8 mouse cellular contexts compared by ENCODE assay signal in genomic region chr4:140285726-140286316, GRCm38 (mm10). TPM values are rescaled to one million over a fixed set of nuclear protein-coding genes. Genes with fewer than 3 reads are reported as not detected.
DNase-seq lines count a peak whose midpoint lies in the region; ATAC-seq and TF ChIP-seq lines count a peak whose summit lies in the region.
"Had no signal": no experiment of that assay in that cellular context is flagged by ENCODE, and none has a peak within 500 bp of the region (broad histone marks: within the 10 kb centered on the region; RNA-seq: fewer than 3 reads in every experiment).

No protein-coding gene starts in this region.

- no peaks in the 10 kb centered on the region for H3K36me3 ChIP-seq in midbrain, embryonic 14.5 days (ENCODE audit: control insufficient read depth, insufficient read depth, low read length)
- H3K36me3 ChIP-seq in thymus, adult 2 months (ENCODE audit: control insufficient read depth, insufficient read depth, low read length) = no peaks in the 10 kb centered on the region

- H3K4me3 ChIP-seq in midbrain, embryonic 14.5 days (replicated peaks; ENCODE audit: low read depth, low read length) = no peak overlapping the region
- H3K4me3 ChIP-seq in thymus, adult 2 months (ENCODE audit: control insufficient read depth, insufficient read depth, low read length) = no peak overlapping the region

- peak; percentile 67; the same call in 1 of the 2 replicates for ATAC-seq in midbrain, embryonic 14.5 days (ENCODE audit: low FRiP score, low TSS enrichment)

- intact Hi-C loops in heart, postnatal 25 days (cut with DNase I) = no loop called here
- intact Hi-C loops in gastrocnemius, postnatal 36 days (cut with DNase I) = no loop called here

- 48% methylated on average over 5 of the region's 5 CpGs for WGBS in midbrain, embryonic 14.5 days
- WGBS in thymus, adult 2 months = 85% methylated on average over 5 of the region's 5 CpGs

- peak overlapping the region; percentile 47 for H3K27ac ChIP-seq in midbrain, embryonic 14.5 days (replicated peaks; ENCODE audit: low read depth, low read length)
- H3K27ac ChIP-seq in thymus, adult 2 months (ENCODE audit: control insufficient read depth, insufficient read depth, low read length) = no peak overlapping the region

- H3K4me1 ChIP-seq in midbrain, embryonic 14.5 days (ENCODE audit: control insufficient read depth, insufficient read depth, low read length) = peaks cover 10% of the 10 kb centered on the region
- no peaks in the 10 kb centered on the region for H3K4me1 ChIP-seq in thymus, adult 2 months (replicated peaks; ENCODE audit: control insufficient read depth, insufficient read depth, low read length)

- no peaks in the 10 kb centered on the region for H3K9me3 ChIP-seq in midbrain, embryonic 14.5 days (ENCODE audit: control insufficient read depth, low read length)

- no peak overlapping the region; the same call in 1 of the 2 replicates for H3K9ac ChIP-seq in midbrain, embryonic 14.5 days (replicated peaks; ENCODE audit: low read length)

- TF ChIP-seq CTCF in thymus, adult 2 months (IDR thresholded peaks at IDR 0.05; ENCODE audit: borderline replicate concordance, control insufficient read depth, extremely low read depth, insufficient read depth, low read length, poor library complexity) = no peak

- no peak for TF ChIP-seq POLR2A in thymus, adult 2 months (IDR thresholded peaks at IDR 0.05; ENCODE audit: control insufficient read depth, extremely low read depth, insufficient read depth, low read length, poor library complexity)

- H3K27me3 ChIP-seq in midbrain, embryonic 14.5 days (ENCODE audit: control insufficient read depth, insufficient read depth, low read length) = no peaks in the 10 kb centered on the region
- no peaks in the 10 kb centered on the region for H3K27me3 ChIP-seq in thymus, adult 2 months (ENCODE audit: control insufficient read depth, insufficient read depth, low read length)

- peak; percentile 55 for DNase-seq in retina, postnatal 1 day
- DNase-seq in retina, embryonic 14.5 days (ENCODE audit: low spot score) = no peak
- DNase-seq in layer of hippocampus, adult 9-11 months = peak; percentile 40
- DNase-seq in midbrain, embryonic 14.5 days = peak; percentile 85
- no peak for DNase-seq in heart, postnatal 25 days (ENCODE audit: low spot score)
- no peak for DNase-seq in thymus, adult 2 months
- no peak for DNase-seq in gastrocnemius, postnatal 36 days

- no peak overlapping the region for H3K4me2 ChIP-seq in midbrain, embryonic 14.5 days (ENCODE audit: low read length)

RNA-seq across cellular contexts. Expression of gene Igsf21, which starts 39.2 kb away (rescaled TPM):
- polyA plus RNA-seq in midbrain, embryonic 14.5 days (2014; fragmentation: Nextera tagmentation; extraction: Ambion mirVana) = 64.9 and 77.6 TPM in 2 replicates
- total RNA-seq in heart, postnatal 25 days (2021) = under 1 TPM; 0.21 to 0.25 TPM
- polyA plus RNA-seq in thymus, adult 2 months (2012; rRNA removed) = 0.83 and 1.0 TPM in 2 replicates
- under 1 TPM in 1 of 2 experiments, not detected in 1; 0.18 TPM for total RNA-seq in gastrocnemius, postnatal 36 days (2021)
- polyA plus RNA-seq: liver, embryonic 16.5 days had no signal

Comparison
In these comparisons a context has a peak if more than half of its experiments do, and no peak if none do; other contexts are left out.
1. DNase-seq: peak in retina, postnatal 1 day (single experiment), layer of hippocampus, adult 9-11 months (single experiment) and midbrain, embryonic 14.5 days (single experiment); none in retina, embryonic 14.5 days (single experiment), heart, postnatal 25 days (single experiment), thymus, adult 2 months (single experiment) and gastrocnemius, postnatal 36 days (0 of 2).